Mouse (Mus musculus): ENCODE results near the gene Gys1.
"Not testable (repeated sequence)": the region's sequence is repeated elsewhere in the genome, so short reads cannot be mapped to it uniquely, and the experiment has no call there.

Gene Gys1

DNA sequence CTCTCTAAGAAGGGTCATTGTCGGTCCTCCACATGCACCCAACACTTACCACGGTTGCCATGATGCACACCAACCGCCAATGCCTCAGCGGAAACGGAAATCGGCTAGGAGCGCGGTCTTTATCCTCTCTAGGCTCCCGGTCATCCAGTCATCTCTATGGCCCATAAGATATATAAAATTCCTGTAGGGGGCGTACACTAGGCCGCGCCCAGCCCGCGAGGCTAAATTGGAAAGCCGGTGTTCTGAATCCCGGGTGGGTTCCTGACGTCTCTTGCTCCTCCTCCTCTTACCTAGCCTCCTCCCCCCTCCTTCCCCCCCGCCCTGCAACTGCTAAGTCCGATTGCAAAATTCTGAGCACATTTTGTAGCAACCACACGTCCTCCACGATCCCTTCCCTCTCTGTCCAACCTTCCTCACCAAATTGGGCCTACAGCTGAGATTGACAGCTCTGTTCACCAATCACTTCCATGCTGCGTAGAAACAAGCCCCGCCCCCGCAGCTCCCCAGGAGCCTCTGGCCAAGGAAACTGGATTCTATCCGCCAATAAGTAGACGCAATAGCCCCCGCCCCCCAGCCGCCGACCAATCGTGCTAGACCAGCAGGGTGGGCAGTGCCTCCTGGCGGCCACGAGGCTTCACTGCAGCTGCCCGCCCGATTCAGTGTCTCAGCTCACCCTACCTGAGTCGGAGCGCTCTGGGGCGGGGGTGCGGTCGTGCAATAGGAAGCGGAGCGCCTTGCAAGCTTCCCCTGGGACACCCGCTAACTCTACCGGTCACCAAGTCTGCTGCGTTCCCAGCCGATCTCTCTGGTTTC, at the start of gene Gys1:
Gene Gys1 (plus strand): TSS at position 642 of the 813 bp plus-strand sequence.
- peak; percentile 99 for DNase-seq (ENCODE audit: extremely low spot score, low read depth, low spot score)

DNA sequence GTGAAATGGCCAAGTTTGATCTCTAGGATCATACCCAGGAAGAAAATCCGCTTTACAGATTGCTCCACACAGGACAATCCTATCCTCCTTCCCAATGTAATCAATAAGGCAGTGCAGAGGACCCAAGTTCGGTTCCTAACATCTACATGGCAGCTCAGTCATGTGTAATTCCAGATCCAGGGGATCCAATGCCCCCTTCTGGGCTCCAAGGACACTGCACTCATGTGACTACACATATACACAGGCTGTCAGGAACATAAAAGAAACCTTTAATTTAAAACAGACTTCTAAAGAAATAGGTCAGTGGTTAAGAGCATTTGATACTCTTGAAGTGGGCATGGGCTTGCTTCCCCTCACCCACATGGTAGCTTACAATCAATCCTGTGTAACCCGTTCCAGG, 48.6 kb upstream of the Gys1 start:
- DNase-seq (ENCODE audit: extremely low spot score, low read depth, low spot score): no peak

DNA sequence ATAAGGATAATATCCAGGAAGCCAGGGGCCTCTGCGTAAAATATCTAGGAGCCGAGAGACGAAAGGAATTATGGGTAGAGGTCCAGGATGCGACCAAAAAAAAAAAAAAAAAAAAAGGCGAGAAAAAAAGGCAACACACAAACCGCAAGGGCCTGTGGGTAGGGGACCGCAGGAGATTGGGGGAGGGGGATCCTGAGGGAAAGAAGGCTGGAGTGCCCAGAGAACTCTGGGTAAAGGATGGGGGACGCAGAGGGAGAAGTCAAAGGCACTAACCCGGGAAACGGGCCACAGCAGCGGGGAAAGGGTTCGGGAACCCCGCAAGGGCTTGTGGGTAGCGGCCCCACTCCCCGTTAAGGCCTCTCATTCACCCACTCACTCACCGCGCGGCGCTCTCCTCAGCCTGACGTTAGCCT, 39.5 kb upstream of the Gys1 start:
- peak; percentile 58 for DNase-seq (ENCODE audit: extremely low spot score, low read depth, low spot score)

DNA sequence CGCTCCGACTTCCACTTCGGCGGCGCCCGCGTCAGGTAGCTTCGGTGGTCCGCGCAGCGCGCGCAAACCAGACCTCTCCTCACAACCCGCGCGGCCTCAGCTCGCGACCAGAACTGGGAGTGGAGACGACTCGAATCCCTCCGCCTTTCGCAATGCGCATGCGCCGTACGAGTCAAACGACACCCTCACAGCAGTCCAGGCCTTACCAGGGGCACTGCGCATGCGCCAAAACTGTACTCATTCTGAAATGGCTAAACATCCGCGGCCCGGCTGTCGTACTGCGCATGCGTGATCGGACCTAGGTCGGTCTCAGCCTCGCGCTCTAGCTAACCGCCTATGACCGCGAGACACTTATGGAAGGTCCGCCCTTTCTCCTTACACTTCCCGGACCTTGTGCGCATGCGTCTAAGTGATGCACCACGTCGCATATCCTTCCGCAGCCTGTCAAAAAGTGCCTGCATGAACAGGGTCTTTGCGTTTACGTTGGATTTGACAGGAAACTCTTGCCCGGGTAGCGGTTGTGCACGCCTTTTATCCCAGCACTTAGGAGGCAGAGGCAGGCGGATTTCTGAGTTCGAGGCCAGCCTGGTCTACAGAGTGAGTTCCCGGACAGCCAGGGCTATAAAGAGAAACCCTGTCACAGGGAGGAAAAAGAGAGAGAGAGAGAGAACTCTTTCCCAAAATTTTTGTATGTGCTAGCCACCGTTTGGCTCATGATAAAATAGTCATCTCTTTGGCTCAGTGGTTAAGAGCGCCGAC, 38.9 kb upstream of the Gys1 start, which contains the start of gene Snrnp70:
Gene Snrnp70 (minus strand): TSS at position 165 of the 759 bp plus-strand sequence.
- peak; percentile 100 for DNase-seq (ENCODE audit: extremely low spot score, low read depth, low spot score)

DNA sequence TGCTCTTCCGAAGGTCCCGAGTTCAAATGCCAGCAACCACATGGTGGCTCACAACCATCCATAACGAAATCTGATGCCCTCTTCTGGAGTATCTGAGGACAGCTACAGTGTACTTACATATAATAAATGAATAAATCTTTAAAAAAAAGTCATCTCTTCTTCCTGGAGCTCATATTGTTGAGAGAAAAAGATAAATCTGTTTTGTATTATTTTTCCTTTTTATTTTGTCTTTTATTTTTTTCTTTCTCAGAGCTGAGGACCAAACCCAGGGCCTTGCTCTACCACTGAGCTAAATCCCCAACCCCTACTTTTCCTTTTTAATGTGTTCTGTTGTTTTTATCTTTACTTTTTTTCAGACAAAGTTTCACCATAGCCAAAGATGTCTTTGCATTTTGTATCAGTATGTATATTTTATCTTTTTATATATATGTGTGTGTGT, 38.3 kb upstream of the Gys1 start:
- DNase-seq (ENCODE audit: extremely low spot score, low read depth, low spot score): not testable (repeated sequence)

DNA sequence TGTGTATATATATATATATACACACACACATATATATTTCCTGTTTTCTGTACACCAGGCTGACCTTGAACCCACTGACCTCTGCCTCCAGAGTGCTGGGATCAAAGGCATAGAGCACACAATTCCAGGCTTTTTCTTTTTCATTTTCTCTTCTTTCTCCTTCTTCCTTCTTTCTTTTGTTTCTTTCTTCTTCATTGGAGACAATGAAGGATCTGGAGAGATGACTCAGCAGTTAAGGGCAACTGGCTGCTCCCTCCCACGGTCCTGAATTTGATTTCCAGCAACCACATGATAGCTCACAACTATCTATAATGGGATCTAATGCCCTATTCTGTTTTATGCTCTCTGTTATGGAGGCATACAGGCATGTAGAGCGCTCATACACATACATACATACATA, 37.9 kb upstream of the Gys1 start:
- no peak for DNase-seq (ENCODE audit: extremely low spot score, low read depth, low spot score)

DNA sequence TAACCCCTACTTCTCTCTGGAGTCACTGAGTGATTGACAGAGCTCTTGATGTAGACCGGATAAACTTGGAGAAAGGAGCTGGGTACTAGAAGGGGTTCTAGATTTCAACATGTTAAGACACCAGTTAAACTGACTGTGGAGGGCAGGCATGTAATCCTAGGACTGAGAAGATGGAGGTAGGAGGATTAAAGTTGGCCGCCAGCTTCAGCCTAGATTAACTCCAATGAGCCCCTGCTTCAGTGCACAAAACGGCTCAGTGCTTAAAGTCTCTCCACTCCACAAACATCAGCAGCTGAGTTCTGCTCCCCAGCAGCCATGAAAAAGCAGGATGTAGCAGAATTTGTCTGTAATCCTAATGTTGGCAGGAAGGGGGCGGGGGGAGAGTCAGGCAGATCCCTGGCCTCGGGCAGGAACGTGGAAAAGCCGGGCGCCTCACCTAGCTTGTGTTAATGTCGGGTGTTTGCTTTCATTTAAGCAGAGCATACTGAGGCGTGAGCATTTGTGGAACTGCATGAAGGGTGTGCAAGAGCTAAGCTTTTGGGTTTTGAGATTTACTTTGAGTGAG, 33.0 kb upstream of the Gys1 start:
- DNase-seq (ENCODE audit: extremely low spot score, low read depth, low spot score): no peak

DNA sequence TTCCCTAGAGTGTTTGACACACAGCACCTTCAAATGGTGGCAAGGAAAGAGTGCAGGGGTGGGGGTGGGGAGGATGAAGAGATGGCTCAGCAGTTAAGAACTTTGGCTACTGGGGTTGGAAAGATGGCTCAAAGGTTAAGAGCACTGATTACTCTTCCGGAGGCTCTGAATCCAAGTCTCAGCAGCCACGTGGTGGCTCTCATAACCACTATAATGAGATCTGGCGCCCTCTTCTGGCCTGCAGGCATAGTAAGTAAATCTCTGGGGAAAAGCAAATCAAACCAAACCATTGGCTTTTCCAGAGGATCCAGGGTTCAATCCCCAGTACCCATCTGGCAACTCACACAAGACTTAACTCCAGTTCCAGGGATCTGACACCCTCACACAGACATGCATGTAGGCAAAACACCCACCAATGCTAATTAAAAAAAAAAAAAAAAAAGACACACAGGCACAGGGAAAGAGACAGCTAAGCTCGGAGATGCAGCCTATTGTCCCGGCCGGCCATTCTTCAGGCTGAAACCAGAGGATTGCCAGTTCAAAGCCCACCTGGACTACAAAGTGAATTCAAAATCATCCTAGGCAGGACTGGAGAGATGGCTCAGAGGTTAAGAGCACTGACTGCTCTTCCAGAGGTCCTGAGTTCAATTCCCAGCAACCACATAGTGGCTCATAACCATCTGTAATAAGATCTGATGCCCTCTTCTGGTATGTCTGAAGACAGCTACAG, 30.9 kb upstream of the Gys1 start:
- DNase-seq (ENCODE audit: extremely low spot score, low read depth, low spot score): no peak

DNA sequence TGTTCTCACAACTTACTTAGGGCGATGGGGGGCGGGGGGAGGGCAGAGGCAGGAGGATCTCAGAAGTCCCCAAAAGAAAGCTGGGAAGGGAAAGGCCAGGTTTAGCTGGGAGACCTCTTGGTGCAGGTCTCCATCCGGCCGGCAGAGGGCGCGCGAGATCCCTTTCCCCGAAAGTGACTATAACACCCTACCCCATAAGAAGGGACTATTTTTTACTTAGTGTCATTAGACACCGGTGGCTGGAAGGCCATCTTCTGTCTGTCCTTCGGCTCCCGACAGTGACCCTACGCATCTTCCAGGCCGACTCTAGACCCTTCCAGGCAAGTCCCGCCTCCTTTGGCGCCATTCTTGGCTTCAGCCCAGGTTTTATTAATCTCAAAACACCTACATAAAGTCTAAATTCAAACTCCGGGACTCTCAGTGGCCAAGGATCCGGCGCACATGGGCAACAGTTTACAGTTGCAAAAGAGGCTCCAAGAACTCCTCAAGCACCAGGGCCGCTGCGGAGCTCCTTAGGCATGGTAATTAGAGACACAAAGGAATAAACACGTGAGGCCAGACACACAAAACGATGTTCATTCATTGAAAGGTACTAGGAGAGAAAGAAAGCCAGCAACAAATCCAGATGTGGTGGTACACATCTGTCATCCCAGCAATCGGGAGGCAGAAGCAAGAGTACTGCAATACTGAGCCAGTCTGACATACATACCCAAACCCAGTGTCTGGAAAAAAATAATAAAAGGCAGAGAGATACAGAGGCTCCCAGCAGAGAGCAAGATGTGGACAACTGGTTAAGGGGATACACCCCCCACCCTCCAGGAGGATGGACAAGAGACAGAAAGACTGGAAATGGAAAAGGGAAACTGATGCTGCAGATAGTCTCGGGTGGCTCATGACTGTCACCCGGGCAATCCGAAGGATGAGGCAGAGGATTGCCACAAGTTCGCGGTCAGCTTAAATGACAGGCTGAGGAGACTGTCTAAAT, 29.3 kb upstream of the Gys1 start, which contains the start of gene Kcna7:
Gene Kcna7 (plus strand): TSS at position 563 of the 985 bp plus-strand sequence.
- no peak for DNase-seq (ENCODE audit: extremely low spot score, low read depth, low spot score)

DNA sequence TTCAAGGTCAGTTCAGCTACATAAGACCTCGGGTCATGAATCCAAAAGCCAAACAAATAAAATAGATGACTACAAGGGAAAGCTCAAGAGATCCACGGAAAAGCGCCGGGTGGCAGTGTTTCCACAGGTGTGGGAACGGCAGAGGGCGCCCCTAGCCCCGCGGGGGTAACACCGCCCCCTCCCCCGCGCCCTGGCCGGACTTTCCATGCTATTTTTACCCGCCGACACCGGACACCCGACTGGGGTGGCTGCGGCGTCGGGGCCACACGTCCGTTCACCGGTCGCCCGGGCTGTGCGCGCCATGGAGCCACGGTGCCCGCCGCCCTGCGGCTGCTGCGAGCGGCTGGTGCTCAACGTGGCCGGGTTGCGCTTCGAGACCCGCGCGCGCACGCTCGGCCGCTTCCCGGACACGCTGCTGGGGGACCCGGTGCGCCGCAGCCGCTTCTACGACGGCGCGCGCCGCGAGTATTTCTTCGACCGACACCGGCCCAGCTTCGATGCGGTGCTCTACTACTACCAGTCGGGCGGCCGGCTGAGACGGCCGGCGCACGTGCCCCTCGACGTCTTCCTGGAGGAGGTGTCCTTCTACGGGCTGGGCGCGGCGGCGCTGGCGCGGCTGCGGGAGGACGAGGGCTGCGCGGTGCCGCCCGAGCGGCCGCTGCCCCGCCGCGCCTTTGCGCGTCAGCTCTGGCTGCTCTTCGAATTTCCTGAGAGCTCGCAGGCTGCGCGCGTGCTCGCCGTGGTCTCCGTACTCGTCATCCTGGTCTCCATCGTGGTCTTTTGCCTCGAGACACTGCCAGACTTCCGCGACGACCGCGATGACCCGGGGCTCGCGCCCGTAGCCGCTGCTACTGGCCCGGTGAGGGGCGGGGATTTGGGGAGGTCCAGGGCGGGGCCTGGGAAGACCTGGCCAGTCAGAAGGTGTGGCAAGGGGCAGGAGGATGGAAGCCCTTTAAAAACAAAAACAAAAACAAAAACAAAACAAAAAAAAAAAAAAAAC, 28.2 kb upstream of the Gys1 start:
- no peak for DNase-seq (ENCODE audit: extremely low spot score, low read depth, low spot score)

DNA sequence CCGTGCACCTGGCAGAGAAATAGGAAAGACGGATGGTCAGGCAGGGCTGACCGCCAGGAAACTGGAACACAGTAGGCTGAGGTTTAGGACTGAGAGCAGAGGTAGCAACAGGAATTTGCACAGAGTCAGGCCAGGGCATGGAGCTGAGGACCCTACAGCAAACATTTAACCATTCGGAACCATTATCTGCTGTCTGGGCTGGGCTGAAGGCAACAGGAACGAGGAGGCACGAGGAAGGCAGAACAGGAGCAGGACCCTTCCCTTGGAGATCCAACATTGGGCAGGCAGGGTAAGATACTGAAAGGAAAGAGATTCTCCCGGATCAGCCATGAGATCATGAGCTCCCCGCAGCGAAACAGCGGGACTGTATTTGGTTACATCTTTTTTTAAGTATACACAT, 26.8 kb upstream of the Gys1 start:
- DNase-seq (ENCODE audit: extremely low spot score, low read depth, low spot score): no peak

DNA sequence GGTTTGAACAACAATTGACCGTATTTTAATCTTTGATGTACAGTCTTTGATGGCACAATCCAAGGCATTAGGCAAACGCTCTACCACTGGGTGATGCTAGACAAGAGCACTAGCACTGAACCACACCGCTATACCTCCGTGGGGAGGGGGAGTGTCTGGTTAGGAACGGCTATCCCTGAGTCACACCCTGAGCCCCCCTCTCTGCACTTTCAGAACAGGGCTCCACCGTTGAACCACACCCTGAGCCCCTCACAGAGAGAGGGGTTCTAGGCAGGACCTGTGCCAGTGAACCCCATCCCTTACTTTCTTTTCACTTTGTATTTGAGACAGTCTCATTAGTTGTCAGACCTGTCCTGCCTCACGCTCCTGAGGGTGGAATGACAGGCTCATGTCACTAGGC, 26.3 kb upstream of the Gys1 start:
- DNase-seq (ENCODE audit: extremely low spot score, low read depth, low spot score): no peak

DNA sequence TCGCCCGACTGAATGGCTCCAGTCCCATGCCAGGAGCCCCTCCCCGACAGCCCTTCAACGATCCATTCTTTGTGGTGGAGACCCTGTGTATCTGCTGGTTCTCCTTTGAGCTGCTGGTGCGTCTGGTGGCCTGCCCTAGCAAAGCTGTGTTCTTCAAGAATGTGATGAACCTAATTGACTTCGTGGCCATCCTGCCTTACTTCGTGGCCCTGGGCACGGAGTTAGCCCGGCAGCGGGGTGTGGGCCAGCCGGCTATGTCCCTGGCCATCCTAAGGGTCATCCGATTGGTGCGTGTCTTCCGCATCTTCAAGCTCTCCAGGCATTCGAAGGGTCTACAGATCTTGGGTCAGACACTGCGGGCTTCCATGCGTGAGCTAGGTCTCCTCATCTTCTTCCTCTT, 25.7 kb upstream of the Gys1 start:
- DNase-seq (ENCODE audit: extremely low spot score, low read depth, low spot score): no peak

DNA sequence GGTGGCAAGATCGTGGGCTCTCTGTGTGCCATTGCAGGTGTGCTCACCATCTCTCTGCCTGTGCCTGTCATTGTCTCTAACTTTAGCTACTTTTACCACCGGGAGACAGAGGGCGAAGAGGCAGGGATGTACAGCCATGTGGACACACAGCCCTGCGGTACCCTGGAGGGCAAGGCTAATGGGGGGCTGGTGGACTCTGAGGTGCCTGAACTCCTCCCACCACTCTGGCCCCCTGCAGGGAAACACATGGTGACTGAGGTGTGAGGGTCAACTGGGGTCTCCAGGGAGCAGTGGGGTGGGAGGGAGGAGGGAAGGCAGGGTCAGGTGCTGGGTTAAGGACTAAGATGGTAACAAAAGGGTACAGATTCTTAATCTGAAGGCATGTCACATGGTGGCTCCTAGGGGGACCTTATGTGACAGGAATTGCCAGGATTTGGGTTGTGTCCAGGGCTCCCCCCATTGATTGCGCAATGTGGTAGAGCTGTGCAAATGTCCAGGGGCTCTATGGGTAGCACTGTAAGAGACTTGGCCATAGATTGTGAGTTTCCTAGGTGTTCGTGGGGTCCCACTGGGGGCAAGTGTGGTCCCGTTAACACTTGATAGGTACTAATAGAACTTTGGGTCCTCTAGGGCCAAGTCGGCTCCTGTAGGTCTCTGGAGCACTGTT, 25.0 kb upstream of the Gys1 start:
- no peak for DNase-seq (ENCODE audit: extremely low spot score, low read depth, low spot score)

DNA sequence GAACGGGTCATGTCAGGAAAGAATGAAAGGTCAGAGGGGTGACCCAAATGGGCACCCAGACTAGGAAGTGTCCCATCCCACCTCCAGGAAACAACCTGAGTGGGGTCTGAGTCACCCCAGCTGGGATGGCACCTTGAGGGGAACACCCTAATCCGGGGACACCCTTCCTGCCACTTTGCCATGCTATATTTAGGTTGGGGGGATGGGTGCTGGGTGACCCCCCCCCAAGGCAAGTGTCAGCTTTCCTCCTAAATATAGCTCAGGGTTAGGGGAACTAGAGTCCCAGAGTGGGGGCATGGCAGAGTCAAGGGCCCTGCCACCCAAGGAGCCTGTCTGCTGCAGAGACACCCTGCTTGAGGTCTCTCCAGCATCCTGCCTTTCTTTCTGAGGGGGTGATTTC, 22.2 kb upstream of the Gys1 start:
- no peak for DNase-seq (ENCODE audit: extremely low spot score, low read depth, low spot score)

DNA sequence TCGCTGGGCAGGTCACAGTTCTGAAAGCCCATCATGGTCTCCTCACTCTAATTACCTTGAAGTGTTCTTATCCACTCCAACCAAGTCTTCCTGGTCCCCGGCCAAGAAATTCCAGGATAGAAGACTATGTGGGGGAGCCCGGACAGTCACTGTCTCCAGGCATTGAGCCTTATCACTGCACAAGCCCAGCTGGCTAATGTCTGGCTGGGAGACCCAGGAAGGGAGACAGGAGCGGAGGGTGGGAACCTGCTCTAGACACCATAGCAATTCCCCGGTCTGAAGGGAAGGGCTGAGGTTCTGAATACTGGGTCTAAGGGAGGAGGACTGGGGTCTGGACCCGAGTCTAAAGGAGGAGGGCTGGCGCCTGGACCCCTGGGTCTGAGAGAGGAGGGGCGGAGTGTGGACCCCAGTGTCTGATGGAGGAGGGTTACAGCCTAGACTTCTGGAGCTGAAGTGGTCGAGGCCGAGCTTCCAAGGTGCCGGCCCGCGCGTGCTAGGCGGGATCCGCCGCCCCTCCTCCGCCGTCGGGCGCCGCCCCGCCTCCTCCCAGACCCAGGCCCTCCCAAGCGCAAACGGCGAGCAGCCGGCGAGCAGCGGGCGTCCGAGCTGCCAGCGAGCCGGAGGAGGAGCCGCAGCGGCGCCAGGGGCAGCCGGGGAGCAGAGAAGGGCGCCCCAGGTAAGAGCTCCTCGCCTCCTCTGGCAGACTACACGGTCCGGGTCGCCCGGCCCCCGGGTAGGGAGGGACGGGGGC, 21.4 kb upstream of the Gys1 start, which contains the start of gene Ntf5:
Gene Ntf5 (plus strand): TSS at position 583 of the 751 bp plus-strand sequence.
- no peak for DNase-seq (ENCODE audit: extremely low spot score, low read depth, low spot score)
